Mouse (Mus musculus) activated CD4-positive, CD25-positive, alpha-beta regulatory T cell (primary cell): ENCODE results near the gene Zfp978. TPM values are rescaled to one million over a fixed set of nuclear protein-coding genes. Genes with fewer than 3 reads are reported as not detected.

Source experiments
- polyA plus RNA-seq, 2 experiments: library from polyadenylated mRNA; unstranded; fragments of 100-300 nt; shearing (Covaris generic); gene quantifications; one replicate each; pipeline ENCODE4 v1.2.1; 2017

The Zfp978 gene
- not detected for polyA plus RNA-seq

GRCm38 (mm10) chr4:147361003-147361402 is at the start of gene Zfp978:
Zfp978 (plus strand) TSS chr4:147361303.

Other genes with a start within 250 kb of the Zfp978 start
- 1 to 10 TPM; 8.2 to 8.6 TPM for gene Zfp991, start 229.3 kb upstream of the Zfp978 start, polyA plus RNA-seq
- under 1 TPM; 0.39 to 0.87 TPM for gene Zfp988, start 55.6 kb upstream of the Zfp978 start, polyA plus RNA-seq
- gene Zfp982, start 131.1 kb downstream of the Zfp978 start, polyA plus RNA-seq: 1 to 10 TPM in 1 of 2 experiments, under 1 TPM in 1; 0.97 to 1.1 TPM
- gene Gm16503, start 178.9 kb downstream of the Zfp978 start, polyA plus RNA-seq: 1 to 10 TPM in 1 of 2 experiments, under 1 TPM in 1; 0.06 to 1.6 TPM
- 1 to 10 TPM in 1 of 2 experiments, under 1 TPM in 1; 0.74 to 1.2 TPM for gene Zfp985, start 192.0 kb downstream of the Zfp978 start, polyA plus RNA-seq